Mouse (Mus musculus) liver, embryonic 14.5 days (tissue): ENCODE measurements around the gene Gm867. TPM values are rescaled to one million over a fixed set of nuclear protein-coding genes. Genes with fewer than 3 reads are reported as not detected.

Experiments
- ATAC-seq: fragments of 200-750 bp; cut with Nextera tagmentation; 2 replicates; pipeline ENCODE4 v1.8.0; 2017; ENCODE audit warnings: moderate number of reproducible peaks, mild to moderate bottlenecking, moderate library complexity; ENCODE audit not compliant: insufficient read depth
- DNase-seq, 3 experiments: peaks; one replicate each; pipeline ENCODE4 v3.0.0-alpha.2; 2012 to 2013; ENCODE audit warnings: low read depth in 3 of 3, low spot score in 3 of 3
- H3K27ac ChIP-seq: fragments of 300-500 bp; sonication (generic); 2 replicates; pipeline ENCODE4 v1.5.1; 2014; ENCODE audit warnings: moderate library complexity, mild to moderate bottlenecking, control low read depth, inconsistent platforms
- H3K27me3 ChIP-seq: fragments of 300-500 bp; sonication (generic); 2 replicates; pipeline ENCODE4 v1.6.1; 2014; ENCODE audit warnings: mild to moderate bottlenecking, low read length, moderate library complexity; ENCODE audit not compliant: control insufficient read depth, insufficient read depth
- H3K36me3 ChIP-seq: fragments of 300-500 bp; sonication (generic); replicated peaks from 2 replicates; pipeline ENCODE4 v1.6.1; 2014; ENCODE audit warnings: low read depth; ENCODE audit not compliant: control insufficient read depth, insufficient read depth
- H3K4me1 ChIP-seq, 2 experiments: fragments of 200-500 bp in 1 of 2; fragments of 300-500 bp in 1 of 2; sonication (generic) in 1 of 2; replicated peaks; 2 replicates each; pipeline ENCODE4 v1.6.1; 2012 to 2014; ENCODE audit warnings: antibody characterized with exemption in 1 of 2, inconsistent platforms in 1 of 2, low read length in 1 of 2; ENCODE audit not compliant: control insufficient read depth in 2 of 2, insufficient read depth in 2 of 2
- H3K4me2 ChIP-seq: fragments of 300-500 bp; sonication (generic); 2 replicates; pipeline ENCODE4 v1.6.1; 2014; ENCODE audit warnings: low read depth, mild to moderate bottlenecking, control low read depth, moderate library complexity
- H3K4me3 ChIP-seq, 2 experiments: fragments of 200-500 bp in 1 of 2; fragments of 300-500 bp in 1 of 2; sonication (generic) in 1 of 2; 2 replicates each; pipeline ENCODE4 v1.5.1; 2012 to 2014; ENCODE audit warnings: low read depth in 2 of 2, low read length in 2 of 2, mild to moderate bottlenecking in 2 of 2, control low read depth in 1 of 2, inconsistent platforms in 1 of 2, moderate library complexity in 1 of 2; ENCODE audit not compliant: insufficient read depth in 1 of 2
- H3K9ac ChIP-seq: fragments of 300-500 bp; sonication (generic); replicated peaks from 2 replicates; pipeline ENCODE4 v1.6.1; 2014; ENCODE audit warnings: mild to moderate bottlenecking, control low read depth, moderate library complexity
- H3K9me3 ChIP-seq: fragments of 300-500 bp; sonication (generic); 2 replicates; pipeline ENCODE4 v1.6.1; 2016; ENCODE audit warnings: low read length, mixed read lengths; ENCODE audit not compliant: control insufficient read depth
- CTCF ChIP-seq: IDR thresholded peaks from 2 replicates; pipeline ENCODE4 v1.5.1; 2016; ENCODE audit warnings: antibody characterized with exemption, low read depth, control low read depth
- EP300 ChIP-seq: IDR thresholded peaks from 2 replicates; pipeline ENCODE4 v1.6.1; 2016; ENCODE audit warnings: antibody characterized with exemption, low read depth
- WGBS: fragments of 180-500 bp; shearing (Covaris S2); extraction: QIAGEN DNeasy Blood & Tissue Kit; methylation state at CpG from one replicate; pipeline ENCODE4 v1.1.7; 2014; ENCODE audit not compliant: insufficient replicate concordance; 5-methylcytosine and 5-hydroxymethylcytosine counted together
- polyA plus RNA-seq, 2 experiments: library from polyadenylated mRNA; depleted of rRNA in 1 of 2; stranded (reverse) in 1 of 2; unstranded in 1 of 2; fragments of >200 nt; fragmentation: Nextera tagmentation in 1 of 2; extraction: Ambion mirVana in 1 of 2; gene quantifications; 2 replicates each; pipeline versions ENCODE4 v1.2.1 to v1.2.3; 2012 to 2014

Gm867 gene
- polyA plus RNA-seq, 2 experiments, result 20.9 to 27.6 TPM

DNA sequence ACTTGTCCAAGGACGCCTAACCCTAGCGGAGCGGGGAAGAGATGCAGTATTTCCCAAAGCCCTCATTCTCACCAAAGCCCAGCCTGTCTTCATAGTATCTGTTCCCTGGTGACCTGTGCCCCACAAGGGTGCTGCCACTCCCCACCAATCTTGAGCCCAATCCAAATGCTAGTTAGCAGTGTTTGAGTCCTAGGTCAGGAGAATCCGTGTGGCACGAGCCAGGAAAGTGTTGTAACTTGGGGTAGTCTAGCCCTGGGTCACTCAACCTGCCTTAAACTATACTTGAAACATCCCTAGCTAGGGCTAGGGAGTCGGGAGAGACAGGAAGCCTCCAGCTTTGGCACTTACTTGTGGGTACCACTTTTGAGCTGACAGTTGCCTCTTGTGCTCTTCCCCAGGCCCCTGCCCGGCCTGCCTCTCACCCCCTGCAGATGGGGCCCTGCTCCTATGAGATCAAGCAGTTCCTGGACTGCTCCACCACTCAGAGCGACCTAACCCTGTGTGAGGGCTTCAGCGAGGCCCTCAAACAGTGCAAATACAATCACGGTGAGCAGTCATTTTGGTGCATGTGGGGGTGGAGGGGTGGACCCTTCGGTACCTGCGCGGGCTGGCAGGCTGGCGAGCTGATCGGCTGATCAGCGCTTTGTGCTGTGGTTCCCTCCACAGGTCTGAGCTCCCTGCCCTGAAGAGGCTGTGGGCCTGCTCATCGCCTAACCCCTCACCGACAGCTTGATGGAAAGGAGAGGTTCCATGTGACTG lies 3.4 kb downstream of the Gm867 start:
- DNase-seq (no peak), ATAC-seq (no peak)
- WGBS, result 56% methylated on average over 18 of the region's 18 CpGs
- TF ChIP-seq EP300, result no peak
- TF ChIP-seq CTCF, result peak; percentile 17; the same call in 1 of the 2 replicates
- Histone ChIP-seq H3K27ac (peak overlapping the region; percentile 93), H3K9ac (peak overlapping the region; percentile 72), H3K9me3 (no peaks in the 10 kb centered on the region), H3K4me2 (peak overlapping the region; percentile 98), H3K4me1 (peaks cover 36 to 48% of the 10 kb centered on the region in 2 experiments), H3K4me3 (peak overlapping the region; percentile 4 to 80), H3K36me3 (peaks cover 2% of the 10 kb centered on the region; the same call in 1 of the 2 replicates), H3K27me3 (peaks cover 12% of the 10 kb centered on the region)

DNA sequence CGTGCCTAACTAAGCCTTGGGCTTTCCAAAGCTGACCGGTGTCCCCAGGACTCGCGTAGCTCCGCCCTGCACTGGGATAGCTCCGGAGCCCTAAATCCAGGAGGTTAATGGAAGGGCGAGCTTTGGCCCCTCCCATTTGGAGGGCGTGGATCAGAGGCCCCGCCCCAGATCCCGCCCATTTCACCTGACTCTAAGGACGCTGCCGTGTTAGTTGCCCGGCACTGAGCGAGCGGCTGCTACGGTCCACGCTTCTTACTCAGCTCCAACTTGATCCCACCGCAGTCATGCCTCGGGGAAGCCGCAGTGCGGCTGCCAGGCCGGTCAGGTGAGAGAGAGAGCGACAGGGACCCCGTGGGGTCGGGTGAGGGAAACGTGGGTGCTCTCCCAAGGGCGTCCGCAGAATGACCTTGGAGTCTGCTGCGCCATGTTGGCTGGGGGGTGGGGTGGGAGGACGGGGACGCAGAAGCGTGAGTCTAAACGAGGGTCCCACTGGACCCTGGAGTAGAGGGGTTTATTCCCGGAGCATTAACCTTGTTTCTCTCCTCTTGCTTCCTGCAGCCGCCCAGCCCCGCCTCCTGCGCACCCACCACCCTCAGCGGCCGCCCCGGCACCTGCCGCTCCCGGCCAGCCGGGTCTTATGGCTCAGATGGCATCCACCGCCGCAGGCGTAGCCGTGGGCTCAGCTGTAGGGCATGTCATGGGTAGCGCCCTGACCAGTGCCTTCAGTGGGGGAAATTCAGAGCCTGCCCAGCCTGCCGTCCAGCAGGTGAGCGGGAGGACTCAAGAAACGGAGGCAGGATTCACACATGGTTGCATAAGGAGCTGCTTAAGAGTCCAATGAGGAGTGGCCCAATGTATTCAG lies 4.6 kb downstream of the Gm867 start, which contains the start of gene Mmp11:
TSS of gene Mmp11 (minus strand) at position 817 of the 862 bp plus-strand sequence.
- Histone ChIP-seq H3K9me3 (no peaks in the 10 kb centered on the region), H3K27ac (peak within 1 kb of the TSS; percentile 55), H3K36me3 (peaks cover 2% of the 10 kb centered on the region; the same call in 1 of the 2 replicates), H3K9ac (peak within 1 kb of the TSS; percentile 72), H3K4me2 (peak within 1 kb of the TSS; percentile 98), H3K27me3 (peaks cover 24% of the 10 kb centered on the region), H3K4me3 (peak within 1 kb of the TSS; percentile 72 to 80), H3K4me1 (peaks cover 36 to 49% of the 10 kb centered on the region in 2 experiments)
- peak; percentile 74 for ATAC-seq
- DNase-seq, result peak; percentile 80 to 85 (median 85)
- TF ChIP-seq CTCF, result no peak
- TF ChIP-seq EP300, result no peak
- WGBS, result 2% methylated on average over 51 of the region's 51 CpGs

DNA sequence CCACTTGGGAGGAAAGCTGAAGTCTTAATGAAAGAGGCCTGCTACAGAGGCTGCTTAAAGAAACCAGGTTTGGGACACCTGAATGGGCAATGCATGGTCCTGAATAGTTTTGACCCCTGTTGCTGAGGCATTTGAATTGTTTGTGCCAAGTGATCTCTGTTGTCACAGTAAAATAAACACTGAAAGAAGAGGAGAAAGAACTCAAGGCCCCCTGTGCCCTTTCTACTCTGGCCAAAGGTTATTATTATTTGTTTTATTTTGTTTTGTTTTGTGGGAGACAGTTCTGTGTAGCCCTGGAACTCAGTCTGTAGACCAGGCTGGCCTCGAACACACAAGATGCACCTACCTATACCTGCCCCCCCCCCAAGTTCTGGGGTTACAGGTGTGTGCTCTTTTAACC lies 5.5 kb downstream of the Gm867 start:
- TF ChIP-seq EP300 (no peak), CTCF (no peak)
- Histone ChIP-seq H3K4me2 (peak overlapping the region; percentile 98), H3K9ac (no peak overlapping the region; the same call in 1 of the 2 replicates), H3K27me3 (peaks cover 33% of the 10 kb centered on the region), H3K4me1 (peaks cover 26 to 42% of the 10 kb centered on the region in 2 experiments), H3K9me3 (no peaks in the 10 kb centered on the region), H3K4me3 (peak overlapping the region in 1 of 2 experiments; percentile 80; a peak in 1 of 4 replicates), H3K27ac (no peak overlapping the region), H3K36me3 (peaks cover 2% of the 10 kb centered on the region; the same call in 1 of the 2 replicates)
- no peak for ATAC-seq
- whole genome bisulfite sequencing, result 18% methylated on average over 1 of the region's 1 CpGs
- no peak for DNase-seq

DNA sequence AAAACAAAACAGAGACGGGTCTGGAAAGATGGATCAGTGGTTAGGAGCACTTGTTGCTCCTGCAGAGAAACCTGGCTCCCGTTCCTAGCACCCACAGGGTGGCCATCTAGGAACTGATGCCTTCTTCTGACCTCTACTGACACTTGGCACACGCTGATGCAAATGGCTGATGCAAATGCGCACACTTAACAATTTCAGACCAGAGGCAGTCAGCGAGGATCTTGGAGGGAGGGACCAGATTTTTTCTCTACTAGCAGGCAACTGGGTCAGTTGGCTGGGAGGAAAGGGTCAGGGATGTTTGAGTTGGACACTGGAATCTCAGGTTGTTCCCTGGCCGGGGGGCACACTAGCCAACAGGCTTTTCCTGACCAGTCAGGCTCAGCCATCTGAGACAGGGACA lies 7.6 kb downstream of the Gm867 start, which contains the start of gene Chchd10:
TSS of gene Chchd10 (plus strand) at position 240 of the 400 bp plus-strand sequence.
- Histone ChIP-seq H3K4me1 (peaks cover 20 to 29% of the 10 kb centered on the region in 2 experiments), H3K4me3 (peak within 1 kb of the TSS; percentile 35 to 51), H3K9me3 (no peaks in the 10 kb centered on the region), H3K27me3 (peaks cover 42% of the 10 kb centered on the region), H3K27ac (no peak within 1 kb of the TSS), H3K4me2 (peak within 1 kb of the TSS; percentile 67), H3K36me3 (peaks cover 2% of the 10 kb centered on the region; the same call in 1 of the 2 replicates), H3K9ac (no peak within 1 kb of the TSS; the same call in 1 of the 2 replicates)
- no peak for ATAC-seq
- no peak for TF ChIP-seq CTCF
- no peak for TF ChIP-seq EP300
- WGBS, result 42% methylated on average over 6 of the region's 6 CpGs
- DNase-seq, result no peak
